17 mouse cellular contexts compared by ENCODE assay signal in the genomic region with DNA sequence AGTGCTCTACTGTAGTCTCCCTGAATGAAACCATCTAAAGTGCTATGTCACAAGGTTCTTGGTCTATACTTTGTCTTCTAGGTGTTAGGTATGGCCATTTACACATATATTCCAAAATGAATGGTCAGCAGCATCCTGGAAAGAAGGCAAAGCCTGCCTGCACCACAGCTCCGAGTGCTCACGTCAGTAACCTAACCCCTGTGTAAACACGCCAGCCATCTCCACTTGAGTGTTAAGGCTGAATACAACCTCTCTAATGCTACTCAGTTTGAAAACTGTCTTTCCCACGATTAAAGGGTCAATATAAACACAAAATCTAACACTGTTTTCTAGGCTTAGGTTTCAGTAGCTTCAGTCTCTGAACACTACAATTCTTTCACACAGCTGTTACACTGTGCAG.
"Had no signal": no experiment of that assay in that cellular context is flagged by ENCODE, and none has a peak within 500 bp of the region (broad histone marks: within the 10 kb centered on the region; RNA-seq: fewer than 3 reads in every experiment).

No protein-coding gene starts in this region.

- H3K4me2 ChIP-seq: lung, embryonic 14.5 days; midbrain, embryonic 12.5 days; neural tube, embryonic 13.5 days; neural tube, embryonic 15.5 days; stomach, embryonic 15.5 days had no signal

- H3K9me3 ChIP-seq: midbrain, embryonic 10.5 days; midbrain, embryonic 12.5 days; neural tube, embryonic 13.5 days; neural tube, embryonic 15.5 days; stomach, embryonic 15.5 days had no signal

- ATAC-seq: midbrain, embryonic 16.5 days had no signal

- H3K27ac ChIP-seq: midbrain, embryonic 10.5 days; midbrain, embryonic 12.5 days; neural tube, embryonic 13.5 days; neural tube, embryonic 15.5 days; stomach, embryonic 15.5 days; stomach, postnatal 0 days had no signal

- H3K36me3 ChIP-seq: midbrain, embryonic 10.5 days; midbrain, embryonic 12.5 days; neural tube, embryonic 13.5 days; stomach, embryonic 15.5 days had no signal

- H3K9ac ChIP-seq: lung, embryonic 14.5 days; midbrain, embryonic 12.5 days; neural tube, embryonic 13.5 days; neural tube, embryonic 15.5 days; stomach, embryonic 15.5 days had no signal

- H3K27me3 ChIP-seq: midbrain, embryonic 12.5 days; neural tube, embryonic 13.5 days; neural tube, embryonic 15.5 days; stomach, embryonic 15.5 days had no signal

- H3K4me3 ChIP-seq: midbrain, embryonic 10.5 days; midbrain, embryonic 12.5 days; myocyte; neural tube, embryonic 13.5 days; neural tube, embryonic 15.5 days; stomach, embryonic 15.5 days had no signal

- DNase-seq: lung, embryonic 14.5 days; lung, postnatal 10 days; lung, postnatal 4 days; midbrain, embryonic 14.5 days; retina, postnatal 1 day; right cerebral cortex, adult 18-20 months; thymus, adult 2 months; thymus, postnatal 25 days; thymus, postnatal 4 days had no signal

- H3K4me1 ChIP-seq: stomach, embryonic 15.5 days had no signal
